Mouse (Mus musculus): ENCODE data around the gene Lig3. TPM values are rescaled to one million over a fixed set of nuclear protein-coding genes. Genes with fewer than 3 reads are reported as not detected.

The Lig3 gene
- total RNA-seq, 2 experiments from 2014 or later = 21.1 to 21.9 TPM

DNA sequence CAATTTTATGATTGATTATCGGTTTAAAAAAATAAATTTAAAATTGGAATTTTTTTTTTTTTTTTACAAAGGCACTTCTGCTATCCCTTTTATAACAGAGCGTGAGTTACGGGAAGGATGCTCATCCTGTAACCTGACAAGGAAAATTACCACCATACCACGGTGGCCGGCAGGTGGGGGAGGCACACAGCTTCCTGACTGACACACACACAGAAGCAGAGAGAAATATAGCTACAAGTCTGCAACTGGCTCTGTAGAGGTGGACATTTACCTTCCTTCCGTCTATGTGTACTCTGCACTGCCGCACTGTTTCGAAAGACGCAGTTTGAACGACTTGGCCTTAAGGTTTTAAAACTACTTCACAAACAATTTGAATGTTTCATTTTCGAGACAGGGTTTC, 71.2 kb downstream of the Lig3 start:
- no peak for DNase-seq (ENCODE audit: extremely low spot score in 1 of 2, low spot score in 2 of 2)
- intact Hi-C loops (cut with DNase I) = no loop called here
- TF ChIP-seq CTCF (IDR thresholded peaks at IDR 0.05) = no peak
- Histone ChIP-seq H3K4me3 (no peak overlapping the region), H3K27ac (no peak overlapping the region)

DNA sequence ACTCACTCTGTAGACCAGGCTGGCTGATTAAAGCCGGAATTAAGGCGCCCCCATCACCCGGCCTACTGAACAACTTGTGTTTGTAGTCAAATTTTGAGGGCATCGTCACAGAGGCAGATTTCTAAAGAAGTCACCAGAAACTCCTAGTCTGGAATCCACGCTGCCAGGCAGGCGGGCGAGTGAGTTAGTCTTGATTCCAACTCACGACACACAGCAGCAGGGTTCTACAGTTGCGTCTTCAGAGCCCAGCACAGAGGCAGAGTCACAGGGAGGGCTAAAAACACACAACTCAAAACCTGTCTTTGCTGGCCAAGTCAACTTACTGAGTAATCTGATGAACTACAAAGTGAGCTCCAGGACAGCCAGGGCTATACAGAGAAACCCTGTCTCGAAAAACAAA, 71.6 kb downstream of the Lig3 start:
- no peak for DNase-seq (ENCODE audit: extremely low spot score in 1 of 2, low spot score in 2 of 2)
- intact Hi-C loops (cut with DNase I) = no loop called here
- TF ChIP-seq CTCF (IDR thresholded peaks at IDR 0.05) = no peak
- no peak overlapping the region for H3K4me3 ChIP-seq
- H3K27ac ChIP-seq = no peak overlapping the region

DNA sequence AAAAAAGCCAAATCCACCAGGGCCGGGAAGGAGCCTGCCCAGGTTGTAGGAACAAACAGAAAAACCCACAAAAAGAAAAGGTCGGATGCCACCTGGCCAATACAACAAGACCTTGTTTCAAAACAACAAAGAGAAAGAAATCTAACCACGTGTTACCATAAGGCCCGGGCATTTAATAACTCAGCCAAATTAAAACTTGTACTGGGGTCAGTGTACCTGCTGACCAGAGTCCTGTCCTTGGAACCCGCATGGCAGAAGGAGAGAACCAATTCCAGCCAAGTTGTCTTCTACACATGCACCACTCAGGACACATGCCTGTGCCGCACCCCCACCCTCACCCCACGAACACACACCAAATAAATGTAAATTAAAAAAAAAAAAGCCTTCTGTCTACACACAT, 72.0 kb downstream of the Lig3 start:
- TF ChIP-seq CTCF (IDR thresholded peaks at IDR 0.05) = no peak
- intact Hi-C loops (cut with DNase I) = no loop called here
- no peak overlapping the region for H3K4me3 ChIP-seq
- no peak for DNase-seq (ENCODE audit: extremely low spot score in 1 of 2, low spot score in 2 of 2)
- no peak overlapping the region for H3K27ac ChIP-seq

Other genes with a start within 250 kb of the Lig3 start
- gene Cct6b, start 16.8 kb upstream of the Lig3 start, total RNA-seq (2021) = not detected
- gene Zfp830, start 16.8 kb upstream of the Lig3 start, total RNA-seq (2021) = 10 to 100 TPM; 14.8 to 15.2 TPM
- 1 to 10 TPM; 8.8 to 9.1 TPM for gene Rffl, start 90.1 kb downstream of the Lig3 start, total RNA-seq (2021)
- gene Rad51d, start 109.5 kb downstream of the Lig3 start, total RNA-seq (2021) = 10 to 100 TPM; 16.9 to 19.8 TPM
- gene Fndc8, start 111.0 kb downstream of the Lig3 start, total RNA-seq (2021) = not detected
- 10 to 100 TPM; 41.0 to 45.8 TPM for gene Nle1, start 127.3 kb downstream of the Lig3 start, total RNA-seq (2021)
- 1 to 10 TPM; 1.3 to 2.0 TPM for gene Unc45b, start 129.4 kb downstream of the Lig3 start, total RNA-seq (2021)
- 1 to 10 TPM; 2.7 to 5.5 TPM for gene Slfn5, start 170.2 kb downstream of the Lig3 start, total RNA-seq (2021)
- gene Slfn9, start 210.7 kb downstream of the Lig3 start, total RNA-seq (2021) = under 1 TPM; 0.26 to 0.45 TPM
- gene Slfn8, start 239.7 kb downstream of the Lig3 start, total RNA-seq (2021) = under 1 TPM; 0.26 to 0.61 TPM